Mouse (Mus musculus): ENCODE results near the gene Pin1rt1.

Gene Pin1rt1

DNA sequence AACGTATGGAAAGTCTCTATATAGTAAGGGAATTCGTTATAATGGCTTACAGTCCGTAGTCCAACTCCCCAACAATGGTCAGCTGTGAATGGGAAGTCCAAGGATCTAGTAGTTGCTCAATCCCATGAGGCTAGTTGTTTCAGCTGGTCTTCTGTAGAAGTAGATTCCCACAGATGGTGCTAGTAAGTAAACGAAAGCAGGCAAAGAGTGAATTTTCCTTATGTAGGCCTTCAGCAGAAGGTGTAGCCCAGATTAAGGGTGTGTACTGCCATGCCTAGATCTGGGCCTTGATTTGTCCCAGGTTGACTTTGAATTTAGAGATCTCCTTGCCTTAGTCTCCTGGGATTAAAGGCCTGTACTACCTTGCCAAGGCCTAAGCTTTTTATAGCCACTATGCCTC lies at the start of gene Pin1rt1:
Pin1rt1 (minus strand) TSS at position 101 of the 400 bp plus-strand sequence.
- DNase-seq (ENCODE audit: low read depth in 2 of 2, low spot score in 2 of 2): no peak

DNA sequence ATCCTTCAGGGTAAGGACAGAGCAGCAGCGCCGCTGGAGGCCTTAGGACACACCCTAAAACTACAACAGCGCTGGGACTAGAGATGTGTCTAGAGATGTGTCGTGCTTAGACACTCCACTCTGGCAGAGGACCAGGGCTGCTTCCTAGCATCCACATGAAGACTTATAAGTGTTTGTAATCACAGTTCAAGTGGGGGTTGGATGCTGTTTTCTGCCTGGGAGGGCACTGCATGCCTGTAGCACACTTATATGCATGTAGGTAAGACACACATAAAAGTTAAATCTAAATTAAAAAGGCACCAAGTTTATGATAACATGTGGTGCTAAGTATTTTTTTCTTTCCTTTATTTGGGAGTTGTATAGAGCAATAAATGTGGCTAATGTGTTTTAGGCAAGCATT lies 47.8 kb upstream of the Pin1rt1 start:
- DNase-seq (ENCODE audit: low read depth in 2 of 2, low spot score in 2 of 2): no peak

GRCm38 (mm10) chr2:104763134-104763703 lies 47.0 kb upstream of the Pin1rt1 start:
- no peak for DNase-seq (ENCODE audit: low read depth in 2 of 2, low spot score in 2 of 2)

GRCm38 (mm10) chr2:104750611-104751010 lies 34.4 kb upstream of the Pin1rt1 start:
- no peak for DNase-seq (ENCODE audit: low read depth in 2 of 2, low spot score in 2 of 2)

DNA sequence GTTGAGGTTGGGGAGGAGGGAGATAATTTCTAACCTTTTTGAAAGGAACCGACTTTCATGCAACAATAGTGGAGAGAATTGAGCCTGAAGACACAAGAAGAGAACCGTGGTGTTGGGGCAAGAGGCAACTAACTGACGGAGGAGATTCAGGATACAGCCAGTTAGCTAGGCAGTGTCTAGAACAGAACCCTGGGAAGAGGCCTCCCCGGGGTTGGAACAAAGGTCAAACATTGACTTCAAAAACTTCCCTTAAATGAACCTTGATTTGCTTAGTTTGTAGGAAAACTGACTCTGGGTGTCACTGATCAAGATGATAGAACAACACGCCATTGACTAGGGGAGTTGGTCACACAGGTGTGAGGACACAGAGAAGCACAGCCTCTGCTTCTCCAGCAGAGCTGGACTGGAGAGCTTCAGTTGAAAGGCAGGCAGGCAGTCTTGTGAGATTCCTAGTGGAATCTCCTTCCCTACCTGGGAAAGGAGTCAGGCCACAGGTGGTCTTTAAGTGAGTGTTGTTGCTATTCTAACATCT lies 32.5 kb upstream of the Pin1rt1 start:
- DNase-seq (ENCODE audit: low read depth in 2 of 2, low spot score in 2 of 2): no peak

GRCm38 (mm10) chr2:104746251-104746650 lies 30.1 kb upstream of the Pin1rt1 start:
- DNase-seq (ENCODE audit: low read depth in 2 of 2, low spot score in 2 of 2): no peak

DNA sequence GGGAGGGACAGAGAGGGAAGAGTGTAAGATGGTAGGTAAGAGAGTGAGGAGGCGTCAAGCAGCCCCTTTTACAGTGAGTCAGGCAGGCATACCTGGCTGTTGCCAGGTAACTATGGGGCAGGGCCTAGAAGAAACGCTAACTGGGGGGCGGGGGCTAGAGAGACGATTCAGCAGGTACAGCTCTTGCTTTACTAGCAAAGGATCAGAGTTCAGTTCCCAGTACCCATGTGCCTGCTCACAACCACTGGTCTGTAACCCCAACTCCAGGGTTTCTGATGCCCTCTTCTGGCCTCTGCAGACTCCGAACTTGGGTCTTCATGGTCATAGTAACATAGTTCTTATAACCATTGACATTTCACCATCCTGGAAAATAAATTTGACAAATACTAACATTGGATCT lies 27.8 kb upstream of the Pin1rt1 start:
- DNase-seq (ENCODE audit: low read depth in 2 of 2, low spot score in 2 of 2): no peak

DNA sequence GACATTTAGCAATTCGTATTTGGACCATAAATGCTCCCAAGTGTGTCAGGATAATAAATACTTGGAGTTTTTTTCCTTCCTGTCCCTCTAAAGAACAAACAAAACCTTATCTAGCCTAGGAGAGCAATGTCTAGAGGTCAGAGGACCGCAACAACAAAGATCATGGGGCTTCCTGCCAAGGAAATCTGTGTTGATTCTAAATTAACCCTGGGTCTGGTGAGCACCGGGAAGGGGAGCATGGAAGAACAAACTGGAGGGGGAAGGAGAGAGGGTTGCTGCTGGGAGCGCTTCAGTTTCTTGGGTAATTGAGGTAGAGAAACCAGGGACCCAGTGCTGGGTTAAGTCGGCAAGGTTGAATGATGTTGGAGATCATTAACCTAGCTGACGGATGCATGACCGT lies 27.0 kb upstream of the Pin1rt1 start:
- no peak for DNase-seq (ENCODE audit: low read depth in 2 of 2, low spot score in 2 of 2)

DNA sequence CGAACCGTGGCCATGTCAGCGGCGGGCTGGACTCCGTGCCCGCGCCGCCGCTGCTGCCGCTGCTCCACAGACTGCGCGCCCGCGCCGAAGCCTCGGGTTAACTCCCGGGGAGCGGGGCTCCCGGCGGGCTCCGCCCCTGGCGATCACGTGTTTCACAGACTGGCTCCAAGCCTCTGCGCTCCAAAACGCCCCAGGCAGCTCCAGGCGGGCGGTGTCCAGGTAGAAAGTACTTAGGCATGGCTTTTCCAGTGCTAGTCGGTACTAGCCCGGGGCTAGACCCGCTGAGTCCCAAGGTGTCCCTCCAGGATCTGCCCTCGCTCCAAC lies 26.5 kb upstream of the Pin1rt1 start, which contains the start of gene Depdc7:
Depdc7 (minus strand) TSS at position 138 of the 324 bp plus-strand sequence.
- DNase-seq (ENCODE audit: low read depth in 2 of 2, low spot score in 2 of 2): peak; percentile 60 to 69

DNA sequence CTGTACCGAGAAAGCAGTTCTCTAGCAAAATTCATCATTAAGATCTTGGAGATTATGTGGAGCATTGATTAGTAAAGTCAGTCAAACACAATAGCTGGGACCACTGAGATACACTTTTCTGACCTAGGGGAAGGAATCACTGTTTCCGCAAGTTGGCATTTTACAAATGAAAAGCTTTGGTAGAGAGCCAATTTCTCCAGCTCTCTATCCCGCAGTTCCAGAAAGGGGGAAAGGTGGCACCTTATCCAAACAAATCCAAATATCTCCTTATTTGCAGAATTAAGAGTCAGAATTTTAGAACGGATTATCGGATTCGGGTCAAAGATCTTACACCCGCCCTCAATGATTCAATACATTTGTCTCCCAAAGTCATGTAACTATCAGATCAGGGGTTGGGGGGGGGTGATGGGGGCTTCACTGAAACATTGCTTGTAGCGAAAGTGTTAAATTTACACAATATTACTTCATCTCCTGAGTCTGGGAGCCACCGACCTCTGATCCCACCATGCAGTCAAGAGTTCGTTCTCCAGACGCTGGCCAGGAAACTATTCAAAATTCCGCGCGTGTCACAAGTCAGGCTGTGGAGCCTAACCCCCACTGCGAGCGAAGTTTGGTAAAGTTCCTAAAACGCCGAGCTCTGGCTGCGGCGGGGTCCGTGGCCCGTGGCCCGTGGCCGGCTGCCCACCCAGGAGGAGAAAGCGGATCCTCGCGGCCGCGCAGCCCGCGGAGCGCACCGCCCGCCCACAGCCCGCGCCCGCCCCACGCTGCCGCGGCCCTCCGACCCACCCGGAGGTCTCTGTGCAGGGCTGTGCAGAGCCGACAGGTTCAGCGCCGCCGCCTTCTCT lies 25.9 kb upstream of the Pin1rt1 start:
- DNase-seq (ENCODE audit: low read depth in 2 of 2, low spot score in 2 of 2): no peak

- DNase-seq (ENCODE audit: low read depth in 2 of 2, low spot score in 2 of 2): no peak
These were observed 25.0 kb upstream of the Pin1rt1 start for GRCm38 (mm10) chr2:104741015-104741758.

GRCm38 (mm10) chr2:104740248-104740949 lies 24.2 kb upstream of the Pin1rt1 start:
- DNase-seq (ENCODE audit: low read depth in 2 of 2, low spot score in 2 of 2): no peak

GRCm38 (mm10) chr2:104739691-104740090 lies 23.5 kb upstream of the Pin1rt1 start:
- no peak for DNase-seq (ENCODE audit: low read depth in 2 of 2, low spot score in 2 of 2)

DNA sequence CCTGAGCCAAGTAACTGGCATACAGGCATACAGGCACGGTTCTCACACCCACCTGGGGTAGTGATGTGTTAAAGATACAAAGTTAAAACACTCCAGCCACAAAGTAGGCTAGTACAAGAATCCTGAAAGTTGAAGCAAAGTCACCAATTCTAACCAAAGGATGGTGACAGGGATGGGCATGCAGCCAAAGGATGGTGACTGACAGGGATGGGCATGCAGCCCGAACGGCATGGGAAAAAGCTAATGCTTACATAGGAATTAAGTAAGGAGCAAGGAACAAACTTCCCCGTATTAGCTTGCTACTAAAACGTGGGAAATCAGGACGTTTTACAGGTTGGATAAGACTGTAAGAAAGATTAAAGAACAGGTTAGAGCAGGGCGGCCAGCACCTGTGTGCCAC lies 20.1 kb upstream of the Pin1rt1 start:
- DNase-seq (ENCODE audit: low read depth in 2 of 2, low spot score in 2 of 2): no peak

DNA sequence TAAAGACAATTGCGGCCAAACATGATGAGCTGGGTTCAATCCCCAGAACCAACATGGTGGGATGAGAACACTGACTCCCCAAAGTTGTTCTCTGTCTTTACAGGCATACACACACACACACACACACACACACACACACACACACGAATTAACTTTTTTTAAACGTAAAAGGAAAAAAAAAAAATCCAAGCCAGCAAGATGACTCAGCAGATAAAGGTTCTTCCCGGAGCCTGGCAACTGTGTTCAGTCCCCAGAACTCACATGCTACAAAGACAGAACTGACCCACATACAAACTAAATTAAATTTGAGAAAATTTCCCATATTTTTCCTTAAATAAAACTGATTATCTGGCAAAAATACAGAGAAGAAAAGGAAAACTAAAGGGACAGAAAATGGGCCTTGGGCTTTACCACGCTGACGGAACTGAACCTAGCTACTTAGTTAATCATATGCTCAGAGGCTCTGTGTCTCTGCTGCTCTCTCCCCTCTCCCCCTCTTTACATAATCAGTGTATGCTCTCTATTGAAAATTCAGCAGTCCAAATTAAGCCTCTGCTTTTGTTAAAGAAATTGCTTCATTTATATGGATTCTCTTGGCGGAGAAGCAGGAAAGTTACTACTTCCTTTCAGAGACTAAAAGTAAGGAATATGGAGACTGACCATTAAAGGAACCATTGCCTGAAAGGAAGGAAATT lies 16.5 kb upstream of the Pin1rt1 start:
- DNase-seq (ENCODE audit: low read depth in 2 of 2, low spot score in 2 of 2): no peak

DNA sequence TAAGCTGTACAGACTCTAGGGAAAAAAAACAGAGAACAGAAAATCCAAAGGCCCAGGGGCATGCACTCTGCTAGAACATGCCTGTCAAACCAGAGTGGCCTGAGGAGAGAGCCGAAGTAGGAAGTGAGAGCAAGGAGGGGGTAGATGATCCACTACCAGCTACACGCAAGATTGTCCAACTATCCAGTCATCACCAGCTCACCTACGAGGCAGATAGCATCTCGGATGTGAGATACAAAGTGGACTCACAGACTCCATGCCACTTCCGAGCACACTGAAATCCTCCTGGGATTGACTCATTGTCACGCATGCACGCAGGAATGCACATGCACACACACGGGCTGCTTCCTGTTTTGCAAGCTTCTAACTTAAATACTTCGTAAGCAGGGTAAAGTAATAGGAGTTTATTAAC lies 15.9 kb upstream of the Pin1rt1 start:
- DNase-seq (ENCODE audit: low read depth in 2 of 2, low spot score in 2 of 2): no peak

GRCm38 (mm10) chr2:104727369-104727768 lies 11.2 kb upstream of the Pin1rt1 start:
- no peak for DNase-seq (ENCODE audit: low read depth in 2 of 2, low spot score in 2 of 2)

DNA sequence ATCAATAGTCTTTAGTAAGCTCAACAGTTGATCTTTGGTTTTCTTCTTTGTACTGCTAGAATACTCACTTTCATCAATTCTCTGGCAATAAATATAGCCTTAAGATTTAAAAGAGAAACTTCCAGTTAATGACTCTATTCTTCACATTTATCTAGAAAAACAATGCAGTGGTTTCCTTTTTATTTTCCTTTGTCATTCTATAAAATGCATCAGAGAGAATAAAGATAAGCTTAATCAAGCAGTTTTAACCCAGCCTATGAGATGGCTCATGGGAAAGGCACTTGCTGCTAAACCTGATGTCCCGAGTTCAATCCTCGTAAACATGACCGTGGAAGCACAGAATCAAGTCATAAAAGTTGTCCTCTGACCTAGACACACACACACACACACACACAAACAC lies 5.8 kb upstream of the Pin1rt1 start:
- DNase-seq (ENCODE audit: low read depth in 2 of 2, low spot score in 2 of 2): no peak

DNA sequence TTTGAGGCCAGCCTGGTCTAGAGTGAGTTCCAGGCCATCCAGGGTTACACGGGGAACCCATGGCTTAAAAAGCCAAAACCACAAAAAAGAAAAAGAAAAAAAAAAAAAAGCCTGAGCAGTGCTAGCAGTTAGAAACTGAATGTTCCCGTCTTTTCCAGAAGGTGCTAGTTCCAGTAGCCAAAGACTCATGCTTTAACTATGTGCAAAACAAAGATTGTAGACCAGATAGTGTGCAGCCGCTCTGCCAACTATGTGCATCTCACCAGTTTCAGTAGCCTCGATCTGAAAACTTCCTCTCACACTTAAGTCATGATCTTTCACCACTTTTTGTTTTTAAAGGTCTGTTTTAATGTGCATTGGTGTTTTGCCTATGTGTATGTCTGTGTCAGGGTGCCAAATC lies 1.6 kb upstream of the Pin1rt1 start:
- DNase-seq (ENCODE audit: low read depth in 2 of 2, low spot score in 2 of 2): no peak

- no peak for DNase-seq (ENCODE audit: low read depth in 2 of 2, low spot score in 2 of 2)
These were observed 1.1 kb upstream of the Pin1rt1 start for GRCm38 (mm10) chr2:104717231-104717735.
